Mouse (Mus musculus) thymus, adult 18-20 months (tissue): Measurements from ENCODE around the gene Ccdc106.
"Not testable (repeated sequence)": the region's sequence is repeated elsewhere in the genome, so short reads cannot be mapped to it uniquely, and the experiment has no call there.

Experiments used
- DNase-seq, 2 experiments: peaks; one replicate each; pipeline ENCODE4 v3.0.0; 2022; ENCODE audit warnings: mixed read lengths in 2 of 2

Gene Ccdc106

GRCm38 (mm10) chr7:5020000-5020681 is at the start of gene Ccdc106, which contains the start of gene Zfp865:
TSS of gene Ccdc106 (plus strand) at chr7:5020553.
TSS of gene Zfp865 (plus strand) at chr7:5020376.
- peak; percentile 100 for DNase-seq

DNA sequence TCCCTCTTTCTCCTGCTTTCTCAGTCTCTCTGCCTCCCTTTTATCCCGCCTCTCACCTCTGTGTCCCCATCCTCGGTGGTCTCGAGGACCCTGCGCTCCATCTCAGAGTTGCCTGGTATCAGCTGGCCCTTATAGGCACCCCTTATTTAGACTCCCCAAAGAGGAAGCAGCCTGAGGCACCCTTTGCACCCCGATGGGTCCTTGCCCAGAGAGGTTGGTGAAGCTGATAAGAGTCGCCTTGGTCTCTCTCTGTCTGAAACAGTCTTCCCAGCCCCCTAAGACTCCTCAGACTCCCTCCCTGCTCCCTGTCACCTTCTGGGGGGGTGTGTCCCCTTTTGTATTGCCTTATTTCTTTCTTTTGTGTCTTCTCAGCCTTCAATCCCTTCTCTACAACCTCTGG is 49.3 kb upstream of the Ccdc106 start, which contains the start of gene Sbk3:
Gene Sbk3 (minus strand): TSS at position 101 of the 400 bp plus-strand sequence.
- no peak for DNase-seq

- no peak for DNase-seq
Measured at GRCm38 (mm10) chr7:4971710-4972109, 48.6 kb upstream of the Ccdc106 start.

GRCm38 (mm10) chr7:4972321-4973047 is 47.9 kb upstream of the Ccdc106 start:
- DNase-seq, result no peak

- no peak for DNase-seq
Measured at GRCm38 (mm10) chr7:4975455-4975854, 44.9 kb upstream of the Ccdc106 start.

DNA sequence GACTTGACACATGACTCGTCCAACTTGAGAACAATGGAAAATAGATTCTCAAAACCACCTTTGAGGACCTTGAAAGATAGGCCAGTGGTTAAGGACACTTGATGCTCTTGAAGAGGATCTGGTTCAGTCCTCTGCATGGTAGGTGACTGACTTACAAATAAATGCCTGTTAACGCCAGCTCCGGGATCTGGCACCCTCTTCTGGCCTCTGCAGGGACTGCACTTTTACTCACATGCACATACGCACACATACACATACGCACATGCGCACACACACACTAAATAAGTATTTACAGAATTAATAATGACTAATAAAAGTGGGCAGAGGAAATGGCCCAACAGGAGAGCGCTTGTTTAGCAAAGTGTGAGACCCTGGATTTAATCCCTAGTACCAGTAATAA is 43.5 kb upstream of the Ccdc106 start:
- no peak for DNase-seq

DNA sequence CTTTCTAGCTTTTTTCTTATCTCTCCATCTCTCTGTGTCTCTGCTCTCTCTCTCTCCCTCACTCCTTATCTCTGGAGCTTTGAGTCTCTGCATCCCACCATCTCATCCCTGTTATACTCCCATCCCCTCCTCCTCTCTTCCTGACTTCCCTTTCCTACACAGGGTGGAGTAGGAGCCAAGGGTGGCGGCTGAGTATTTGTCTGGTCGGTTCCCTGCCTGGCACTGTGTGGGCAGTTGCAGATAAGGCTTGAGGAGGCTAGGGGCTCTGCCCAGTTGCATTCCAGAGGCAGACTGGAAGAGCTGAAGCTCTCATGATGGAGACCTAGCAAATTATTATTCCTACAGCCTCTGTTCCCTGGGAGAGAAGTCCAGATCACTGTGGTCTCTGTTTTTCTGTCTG is 32.1 kb upstream of the Ccdc106 start:
- DNase-seq, result no peak

DNA sequence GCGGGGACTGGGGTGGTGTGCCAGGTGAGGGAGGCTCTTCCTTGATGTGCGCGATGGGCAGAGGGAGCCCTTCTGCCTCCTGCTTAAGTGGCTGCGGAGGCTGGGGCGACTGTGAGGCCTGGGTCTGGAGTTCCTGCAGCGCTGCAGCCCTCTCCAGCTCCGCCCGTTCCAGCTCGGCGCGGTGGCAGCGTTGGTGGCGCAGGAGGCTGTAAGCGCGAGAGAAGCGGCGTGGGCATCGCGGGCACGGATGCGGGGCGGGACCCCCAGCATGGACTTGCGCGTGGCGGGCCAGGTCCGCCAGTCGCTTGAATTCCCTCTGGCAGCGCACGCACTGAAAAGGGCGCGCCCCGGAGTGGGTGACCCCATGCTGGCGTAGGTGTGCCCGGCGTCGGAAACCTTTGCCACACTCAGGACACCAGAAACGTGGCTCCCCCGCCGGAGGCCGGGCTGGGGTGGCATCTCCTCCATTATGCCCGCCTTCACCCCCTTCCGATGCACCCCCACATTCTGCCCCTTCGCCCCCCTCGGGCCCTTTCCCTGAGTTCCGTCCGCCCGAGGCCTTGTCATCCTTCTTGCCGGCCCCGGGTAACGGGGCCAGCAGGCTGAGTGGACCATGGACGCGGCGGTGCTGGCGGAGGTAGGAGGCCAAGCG is 26.9 kb upstream of the Ccdc106 start:
- no peak for DNase-seq

GRCm38 (mm10) chr7:4993999-4994788 is 26.2 kb upstream of the Ccdc106 start:
- DNase-seq, result peak in 1 of 2 experiments; percentile 10

DNA sequence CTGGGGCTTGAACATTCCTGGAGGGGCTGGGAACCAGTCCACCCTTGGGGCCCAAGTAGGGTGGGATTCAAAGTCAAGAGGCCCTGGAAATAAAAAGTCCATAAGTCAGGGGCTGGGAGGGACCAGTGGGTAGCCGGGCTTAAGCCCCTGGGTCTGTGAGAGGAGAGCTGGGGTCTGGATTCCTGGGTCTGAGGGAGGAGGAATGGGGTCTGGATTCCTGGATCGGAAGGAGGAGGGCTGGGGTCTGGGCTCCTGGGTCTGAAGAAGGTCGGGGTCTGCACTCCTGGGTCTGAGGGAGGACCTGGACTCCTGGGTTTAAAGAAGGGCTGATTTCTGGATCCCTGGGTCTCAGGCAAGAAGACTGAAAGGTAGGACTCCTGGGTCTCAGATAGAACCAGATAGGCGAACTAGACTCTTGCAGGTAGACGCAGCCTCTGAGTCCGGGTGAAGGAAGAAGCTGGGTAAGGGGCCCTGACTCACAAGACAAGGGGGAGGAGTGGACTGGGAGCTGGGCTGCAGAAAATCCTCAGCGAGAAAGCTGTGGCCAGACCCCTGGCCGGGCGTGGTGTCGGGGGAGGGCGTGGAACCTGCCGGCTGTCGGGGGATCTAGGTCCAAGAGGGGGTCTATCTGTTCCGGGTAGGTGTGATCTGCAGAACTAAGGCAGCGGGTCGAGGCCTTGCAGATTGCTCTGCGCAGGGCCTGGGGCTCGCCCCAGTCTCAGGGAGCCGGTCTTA is 24.9 kb upstream of the Ccdc106 start:
- peak in 1 of 2 experiments; percentile 5 for DNase-seq

- DNase-seq, result peak; percentile 73 to 78
Measured at GRCm38 (mm10) chr7:4996003-4996895, 24.1 kb upstream of the Ccdc106 start, which contains the start of gene Zfp579. TSS of gene Zfp579 (minus strand) at chr7:4996158.

DNA sequence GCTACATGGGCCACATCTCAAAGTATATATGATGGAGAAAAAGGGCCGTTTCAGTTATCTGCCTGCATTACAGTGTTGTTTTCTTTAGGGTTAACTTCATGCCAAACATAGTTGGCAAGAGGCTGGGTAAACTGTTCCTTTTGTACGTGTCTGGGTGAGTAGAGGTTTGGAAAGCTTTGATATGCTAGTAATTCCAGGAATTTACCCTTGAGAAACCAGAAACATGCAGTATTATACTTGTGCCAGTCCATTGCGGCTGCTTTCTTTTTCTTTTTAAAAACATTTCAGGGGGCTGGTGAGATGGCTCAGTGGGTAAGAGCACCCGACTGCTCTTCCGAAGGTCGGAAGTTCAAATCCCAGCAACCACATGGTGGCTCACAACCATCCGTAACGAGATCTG is 23.4 kb upstream of the Ccdc106 start:
- no peak for DNase-seq

DNA sequence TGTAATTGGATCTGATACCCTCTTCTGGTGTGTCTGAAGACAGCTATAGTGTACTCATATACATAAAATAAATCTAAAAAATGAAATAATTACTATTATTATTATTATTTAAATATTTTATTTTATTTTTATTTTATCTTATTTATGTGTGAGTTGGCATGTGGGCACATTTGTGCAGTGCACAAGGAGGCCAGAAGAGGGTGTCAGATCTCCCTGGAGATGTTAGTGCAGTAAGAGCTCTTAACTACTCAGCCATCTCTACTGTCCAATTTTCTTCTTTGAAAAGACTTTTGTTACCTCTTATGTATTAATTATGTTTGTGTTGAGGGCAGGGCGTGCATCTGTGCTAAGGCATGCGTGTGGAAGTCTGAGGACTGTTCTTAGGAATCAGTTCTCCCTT is 20.5 kb upstream of the Ccdc106 start:
- no peak for DNase-seq

DNA sequence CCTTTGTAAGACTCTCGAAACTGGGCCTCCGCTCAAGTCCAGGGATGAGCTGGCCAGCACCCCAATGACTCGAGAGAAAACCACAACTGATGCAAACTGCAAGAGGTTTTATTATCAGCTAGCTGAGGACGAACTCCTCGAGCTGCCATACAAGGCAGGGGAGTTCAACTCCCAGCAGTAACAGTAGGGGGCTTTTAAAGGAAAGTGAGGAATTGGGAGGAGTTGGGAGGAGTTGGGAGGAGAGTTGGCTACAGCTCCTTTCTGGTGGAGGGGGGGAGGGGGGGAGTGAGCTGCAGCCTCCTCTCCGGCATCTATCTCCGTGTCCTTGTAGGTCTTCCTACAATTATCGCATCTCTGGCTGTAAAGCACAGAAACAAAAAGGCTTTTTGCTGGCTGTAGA is 17.5 kb upstream of the Ccdc106 start:
- DNase-seq, result not testable (repeated sequence)

- DNase-seq, result no peak
Measured at GRCm38 (mm10) chr7:5008229-5008628, 12.1 kb upstream of the Ccdc106 start.

GRCm38 (mm10) chr7:5012681-5013513 is 7.5 kb upstream of the Ccdc106 start:
- DNase-seq, result no peak

GRCm38 (mm10) chr7:5014251-5015117 is 5.9 kb upstream of the Ccdc106 start, which contains the start of the genes Zfp524 and Fiz1:
TSS of gene Zfp524 (plus strand) at chr7:5014415.
TSS of gene Fiz1 (minus strand) at chr7:5014697.
- peak; percentile 90 to 94 for DNase-seq

DNA sequence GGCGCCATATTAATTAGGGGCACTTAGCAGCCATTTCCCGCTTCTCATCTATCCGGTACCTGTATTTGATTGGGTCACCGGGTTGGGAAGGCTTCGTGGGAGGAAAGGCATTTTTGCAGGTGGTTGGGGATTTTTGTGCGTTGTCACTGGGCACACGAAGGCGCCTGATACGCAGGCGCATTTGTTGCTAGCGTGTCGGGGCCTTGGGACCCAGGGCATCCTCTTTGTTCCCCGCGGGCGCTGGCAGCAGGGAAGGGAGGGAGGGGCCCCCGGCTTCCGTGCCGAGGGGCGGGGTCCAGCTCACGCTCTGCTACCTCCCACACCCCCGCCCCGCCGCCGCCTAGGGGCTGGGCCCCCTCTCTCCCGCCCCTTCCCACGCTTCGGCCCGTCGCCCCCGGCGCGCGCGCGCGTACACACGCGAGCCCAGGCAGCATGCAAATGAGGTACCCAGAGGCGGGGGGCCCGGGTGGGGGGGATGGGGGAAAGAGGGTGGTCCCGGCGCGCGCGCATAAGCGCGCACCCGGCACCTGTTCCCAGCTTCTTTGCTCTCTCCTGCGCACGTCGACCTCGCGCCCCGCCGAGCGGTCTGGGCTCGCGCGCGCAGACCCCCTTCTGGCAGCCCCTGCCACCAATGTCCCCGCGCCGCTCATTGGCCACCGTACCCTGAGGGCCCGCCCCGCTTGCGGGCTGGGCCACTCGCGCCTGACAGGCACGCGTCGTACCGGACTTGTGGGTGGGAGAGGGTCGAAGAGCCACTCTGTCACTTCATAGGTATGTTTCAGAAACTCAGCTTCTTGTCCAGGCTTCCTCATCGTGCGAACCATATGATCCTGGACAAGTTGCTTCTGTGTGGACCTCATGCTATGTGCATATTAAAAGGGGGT is 5.0 kb upstream of the Ccdc106 start, which contains the start of gene Gm44973:
Gene Gm44973 (plus strand): TSS at position 379 of the 884 bp plus-strand sequence.
- DNase-seq, result peak; percentile 92 to 93
